Mouse (Mus musculus): ENCODE measurements around the gene Btbd3. TPM values are rescaled to one million over a fixed set of nuclear protein-coding genes. Genes with fewer than 3 reads are reported as not detected.

Btbd3 gene
- polyA plus RNA-seq, 1 experiment from 2014 or later, result 16.7 TPM

DNA sequence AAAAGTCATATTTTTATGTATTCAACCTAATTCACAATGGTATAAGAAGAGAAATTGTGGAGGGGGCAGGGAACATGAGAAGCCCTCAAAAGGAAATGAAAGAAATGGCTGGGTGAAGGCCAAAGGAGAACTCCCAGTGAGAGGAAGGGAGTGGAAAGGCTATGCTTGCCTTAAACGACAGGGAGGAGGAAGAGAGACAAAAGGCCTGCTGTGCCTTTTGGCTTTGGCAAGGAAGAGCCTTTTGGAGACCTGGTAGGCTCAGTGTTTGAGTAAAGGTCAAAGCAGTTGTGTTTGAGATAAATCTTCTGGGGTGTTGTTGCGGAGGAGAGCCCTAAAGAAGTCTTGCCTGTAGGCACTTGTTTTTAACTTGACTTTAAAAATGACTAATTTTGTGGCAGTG lies 175.6 kb downstream of the Btbd3 start:
- 39% methylated on average over 2 of the region's 2 CpGs for WGBS
- H3K9ac ChIP-seq (replicated peaks; ENCODE audit: low read length), result no peak overlapping the region

GRCm38 (mm10) chr2:138446466-138446865 lies 190.1 kb downstream of the Btbd3 start:
- Histone ChIP-seq H3K9ac (replicated peaks; ENCODE audit: low read length) (no peak overlapping the region), H3K9me3 (ENCODE audit: low read length) (no peaks in the 10 kb centered on the region), H3K27ac (ENCODE audit: low read length) (no peak overlapping the region), H3K4me1 (ENCODE audit: insufficient read depth, low read length) (no peaks in the 10 kb centered on the region), H3K4me2 (replicated peaks; ENCODE audit: low read depth, low read length) (no peak overlapping the region), H3K36me3 (ENCODE audit: insufficient read depth, low read length) (no peaks in the 10 kb centered on the region), H3K4me3 (ENCODE audit: low read length) (no peak overlapping the region), H3K27me3 (ENCODE audit: insufficient read depth, low read length) (no peaks in the 10 kb centered on the region)
- WGBS, result 70% methylated on average over 3 of the region's 3 CpGs
- no peak for ATAC-seq (ENCODE audit: low FRiP score, low TSS enrichment)

More for the DNA sequence above, 175.6 kb downstream of the Btbd3 start:
- no peak for ATAC-seq (ENCODE audit: low FRiP score, low TSS enrichment)
- Histone ChIP-seq H3K36me3 (ENCODE audit: insufficient read depth, low read length) (no peaks in the 10 kb centered on the region), H3K9me3 (ENCODE audit: low read length) (no peaks in the 10 kb centered on the region), H3K4me2 (replicated peaks; ENCODE audit: low read depth, low read length) (no peak overlapping the region), H3K4me1 (ENCODE audit: insufficient read depth, low read length) (no peaks in the 10 kb centered on the region), H3K27me3 (ENCODE audit: insufficient read depth, low read length) (no peaks in the 10 kb centered on the region), H3K4me3 (ENCODE audit: low read length) (no peak overlapping the region), H3K27ac (ENCODE audit: low read length) (no peak overlapping the region)

- Histone ChIP-seq H3K4me3 (ENCODE audit: low read length) (no peak overlapping the region), H3K27me3 (ENCODE audit: insufficient read depth, low read length) (no peaks in the 10 kb centered on the region), H3K9ac (replicated peaks; ENCODE audit: low read length) (no peak overlapping the region), H3K27ac (ENCODE audit: low read length) (no peak overlapping the region), H3K4me2 (replicated peaks; ENCODE audit: low read depth, low read length) (no peak overlapping the region), H3K9me3 (ENCODE audit: low read length) (no peaks in the 10 kb centered on the region), H3K36me3 (ENCODE audit: insufficient read depth, low read length) (no peaks in the 10 kb centered on the region), H3K4me1 (ENCODE audit: insufficient read depth, low read length) (no peaks in the 10 kb centered on the region)
- 68% methylated on average over 7 of the region's 7 CpGs for WGBS
- no peak for ATAC-seq (ENCODE audit: low FRiP score, low TSS enrichment)
Measured at GRCm38 (mm10) chr2:138446943-138447342, 190.6 kb downstream of the Btbd3 start.

GRCm38 (mm10) chr2:138447681-138448080 lies 191.3 kb downstream of the Btbd3 start:
- Histone ChIP-seq H3K27me3 (ENCODE audit: insufficient read depth, low read length) (no peaks in the 10 kb centered on the region), H3K4me1 (ENCODE audit: insufficient read depth, low read length) (no peaks in the 10 kb centered on the region), H3K9me3 (ENCODE audit: low read length) (no peaks in the 10 kb centered on the region), H3K4me3 (ENCODE audit: low read length) (no peak overlapping the region), H3K36me3 (ENCODE audit: insufficient read depth, low read length) (no peaks in the 10 kb centered on the region), H3K4me2 (replicated peaks; ENCODE audit: low read depth, low read length) (no peak overlapping the region), H3K27ac (ENCODE audit: low read length) (no peak overlapping the region), H3K9ac (replicated peaks; ENCODE audit: low read length) (no peak overlapping the region)
- WGBS, result 85% methylated on average over 3 of the region's 3 CpGs
- no peak for ATAC-seq (ENCODE audit: low FRiP score, low TSS enrichment)

DNA sequence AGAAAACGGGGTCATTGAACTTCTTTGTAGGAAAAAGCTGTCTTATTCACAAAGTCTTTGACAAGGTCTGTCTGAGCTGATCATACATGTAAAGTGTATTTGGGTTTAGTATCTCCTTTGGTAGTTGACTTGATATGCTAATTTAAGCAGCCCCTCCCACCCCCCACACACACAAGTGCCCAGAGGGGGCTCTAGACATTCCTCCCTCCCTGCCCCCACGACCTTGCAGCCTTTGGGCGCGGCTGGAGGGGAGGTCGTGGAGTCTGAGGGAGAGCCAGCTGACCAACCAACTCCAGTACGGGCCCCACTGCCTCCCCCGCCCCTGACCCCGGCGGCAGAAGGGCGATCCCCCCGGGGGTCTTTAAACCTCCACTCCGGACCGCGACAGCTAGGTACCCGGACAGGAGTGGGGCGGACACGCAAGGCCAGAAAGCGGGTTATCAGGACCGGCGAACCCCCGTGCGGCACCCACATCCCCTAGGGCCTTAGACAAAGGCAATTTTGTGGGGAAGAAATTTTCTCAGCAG lies 211.7 kb downstream of the Btbd3 start:
- H3K9me3 ChIP-seq (ENCODE audit: low read length), result no peaks in the 10 kb centered on the region
- H3K36me3 ChIP-seq (ENCODE audit: insufficient read depth, low read length), result no peaks in the 10 kb centered on the region
- H3K27ac ChIP-seq (ENCODE audit: low read length), result no peak overlapping the region
- no peak overlapping the region for H3K4me2 ChIP-seq (replicated peaks; ENCODE audit: low read depth, low read length)
- no peaks in the 10 kb centered on the region for H3K4me1 ChIP-seq (ENCODE audit: insufficient read depth, low read length)
- no peaks in the 10 kb centered on the region for H3K27me3 ChIP-seq (ENCODE audit: insufficient read depth, low read length)
- no peak overlapping the region for H3K4me3 ChIP-seq (ENCODE audit: low read length)
- 81% methylated on average over 21 of the region's 22 CpGs for WGBS
- H3K9ac ChIP-seq (replicated peaks; ENCODE audit: low read length), result no peak overlapping the region
- no peak for ATAC-seq (ENCODE audit: low FRiP score, low TSS enrichment)

- Histone ChIP-seq H3K27me3 (ENCODE audit: insufficient read depth, low read length) (no peaks in the 10 kb centered on the region), H3K9me3 (ENCODE audit: low read length) (no peaks in the 10 kb centered on the region), H3K4me1 (ENCODE audit: insufficient read depth, low read length) (no peaks in the 10 kb centered on the region), H3K4me3 (ENCODE audit: low read length) (no peak overlapping the region), H3K4me2 (replicated peaks; ENCODE audit: low read depth, low read length) (no peak overlapping the region), H3K27ac (ENCODE audit: low read length) (no peak overlapping the region), H3K9ac (replicated peaks; ENCODE audit: low read length) (no peak overlapping the region), H3K36me3 (ENCODE audit: insufficient read depth, low read length) (no peaks in the 10 kb centered on the region)
- no peak for ATAC-seq (ENCODE audit: low FRiP score, low TSS enrichment)
- WGBS, result 82% methylated on average over 5 of the region's 5 CpGs
Measured at GRCm38 (mm10) chr2:138473407-138473806, 217.0 kb downstream of the Btbd3 start.

DNA sequence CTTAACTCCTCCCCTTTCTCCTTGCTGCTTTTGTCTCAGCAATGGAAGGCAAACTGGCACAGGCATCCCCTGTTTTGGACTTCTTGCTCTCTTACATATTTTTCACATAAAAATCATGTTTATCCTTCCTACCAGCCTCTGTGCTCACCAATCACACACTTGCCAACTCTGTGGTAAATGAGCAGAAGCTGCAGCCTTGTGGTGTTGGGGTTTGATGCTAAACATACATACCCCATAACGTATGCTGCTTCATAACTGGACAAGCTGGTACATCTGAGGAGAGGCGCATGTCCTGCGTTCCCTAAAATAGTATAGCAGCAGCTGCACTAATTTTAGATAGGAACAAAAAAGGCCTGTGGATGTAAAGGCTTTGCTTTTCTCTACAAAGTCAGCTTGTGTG lies 220.1 kb downstream of the Btbd3 start:
- ATAC-seq (ENCODE audit: low FRiP score, low TSS enrichment), result no peak
- Histone ChIP-seq H3K27ac (ENCODE audit: low read length) (no peak overlapping the region), H3K27me3 (ENCODE audit: insufficient read depth, low read length) (no peaks in the 10 kb centered on the region), H3K9me3 (ENCODE audit: low read length) (no peaks in the 10 kb centered on the region), H3K9ac (replicated peaks; ENCODE audit: low read length) (no peak overlapping the region), H3K36me3 (ENCODE audit: insufficient read depth, low read length) (no peaks in the 10 kb centered on the region), H3K4me2 (replicated peaks; ENCODE audit: low read depth, low read length) (no peak overlapping the region), H3K4me1 (ENCODE audit: insufficient read depth, low read length) (no peaks in the 10 kb centered on the region), H3K4me3 (ENCODE audit: low read length) (no peak overlapping the region)
- 86% methylated on average over 3 of the region's 3 CpGs for WGBS

DNA sequence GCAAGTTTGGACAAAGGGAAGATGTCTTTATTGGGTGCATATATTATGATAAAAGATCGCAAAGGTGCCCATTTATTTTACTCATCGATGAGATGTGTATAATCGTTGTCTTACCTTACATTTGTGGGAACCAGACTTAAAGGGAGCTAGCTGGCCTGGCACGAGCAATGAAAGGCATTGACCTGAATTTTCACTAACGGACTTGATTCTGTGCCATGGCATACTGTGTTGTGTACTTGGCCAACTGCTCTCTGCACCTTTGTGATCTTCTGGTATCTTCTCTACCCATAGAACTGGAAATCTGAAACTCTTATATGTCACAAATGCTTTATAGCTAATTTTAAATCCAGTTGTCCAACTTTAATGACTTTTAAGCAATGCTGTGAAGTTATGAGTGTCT lies 220.9 kb downstream of the Btbd3 start:
- no peak for ATAC-seq (ENCODE audit: low FRiP score, low TSS enrichment)
- 94% methylated on average over 5 of the region's 5 CpGs for WGBS
- H3K4me3 ChIP-seq (ENCODE audit: low read length), result no peak overlapping the region
- no peaks in the 10 kb centered on the region for H3K27me3 ChIP-seq (ENCODE audit: insufficient read depth, low read length)
- no peak overlapping the region for H3K9ac ChIP-seq (replicated peaks; ENCODE audit: low read length)
- H3K36me3 ChIP-seq (ENCODE audit: insufficient read depth, low read length), result no peaks in the 10 kb centered on the region
- H3K4me1 ChIP-seq (ENCODE audit: insufficient read depth, low read length), result no peaks in the 10 kb centered on the region
- H3K9me3 ChIP-seq (ENCODE audit: low read length), result no peaks in the 10 kb centered on the region
- H3K27ac ChIP-seq (ENCODE audit: low read length), result no peak overlapping the region
- no peak overlapping the region for H3K4me2 ChIP-seq (replicated peaks; ENCODE audit: low read depth, low read length)

DNA sequence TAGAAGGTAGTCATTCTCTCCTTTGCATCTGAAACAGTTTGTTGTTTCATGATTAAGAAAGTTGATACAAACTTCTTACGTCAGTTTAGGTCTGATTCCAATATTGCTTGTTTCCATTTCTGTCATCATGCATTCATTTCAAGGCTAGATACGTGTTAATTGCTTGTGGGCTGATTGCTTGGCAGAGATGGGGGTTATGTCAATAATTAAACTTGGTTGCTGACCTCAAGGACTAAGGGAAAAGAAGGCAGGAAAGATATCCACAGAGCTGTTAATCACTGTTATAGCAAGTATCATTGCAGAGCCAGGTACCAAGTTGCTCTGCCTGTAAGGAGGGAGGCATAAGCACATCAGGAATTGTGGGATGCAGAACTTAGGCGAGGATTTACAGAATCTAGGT lies 226.2 kb downstream of the Btbd3 start:
- Histone ChIP-seq H3K9me3 (ENCODE audit: low read length) (no peaks in the 10 kb centered on the region), H3K4me3 (ENCODE audit: low read length) (no peak overlapping the region), H3K4me1 (ENCODE audit: insufficient read depth, low read length) (no peaks in the 10 kb centered on the region), H3K27me3 (ENCODE audit: insufficient read depth, low read length) (no peaks in the 10 kb centered on the region), H3K36me3 (ENCODE audit: insufficient read depth, low read length) (no peaks in the 10 kb centered on the region), H3K9ac (replicated peaks; ENCODE audit: low read length) (no peak overlapping the region), H3K27ac (ENCODE audit: low read length) (no peak overlapping the region), H3K4me2 (replicated peaks; ENCODE audit: low read depth, low read length) (no peak overlapping the region)
- WGBS, result 62% methylated on average over 3 of the region's 3 CpGs
- ATAC-seq (ENCODE audit: low FRiP score, low TSS enrichment), result no peak

DNA sequence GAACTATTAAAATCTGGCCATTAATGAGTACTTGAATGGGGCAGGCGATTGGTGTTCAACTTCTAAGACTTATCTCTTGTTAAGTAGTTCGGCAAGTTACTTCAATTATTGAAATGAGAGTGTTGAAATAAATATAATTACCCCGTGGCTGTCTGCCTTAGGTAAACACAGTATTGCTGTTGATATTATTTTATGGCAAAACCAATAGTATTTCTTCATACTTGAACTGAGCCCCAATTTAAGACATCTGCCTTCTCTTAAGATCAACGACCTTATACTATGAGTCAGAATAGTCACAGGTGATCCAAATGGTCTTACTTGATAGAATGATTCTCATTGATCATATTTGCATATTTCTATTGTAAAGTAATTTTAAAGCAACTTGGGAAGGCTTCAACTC lies 228.5 kb downstream of the Btbd3 start:
- Histone ChIP-seq H3K4me1 (ENCODE audit: insufficient read depth, low read length) (no peaks in the 10 kb centered on the region), H3K4me2 (replicated peaks; ENCODE audit: low read depth, low read length) (no peak overlapping the region), H3K36me3 (ENCODE audit: insufficient read depth, low read length) (no peaks in the 10 kb centered on the region), H3K27me3 (ENCODE audit: insufficient read depth, low read length) (no peaks in the 10 kb centered on the region), H3K9ac (replicated peaks; ENCODE audit: low read length) (no peak overlapping the region), H3K4me3 (ENCODE audit: low read length) (no peak overlapping the region), H3K9me3 (ENCODE audit: low read length) (no peaks in the 10 kb centered on the region), H3K27ac (ENCODE audit: low read length) (no peak overlapping the region)
- ATAC-seq (ENCODE audit: low FRiP score, low TSS enrichment), result no peak
- 86% methylated on average over 4 of the region's 4 CpGs for WGBS
